ENCODE assay signal across 21 mouse cellular contexts in the genomic region with DNA sequence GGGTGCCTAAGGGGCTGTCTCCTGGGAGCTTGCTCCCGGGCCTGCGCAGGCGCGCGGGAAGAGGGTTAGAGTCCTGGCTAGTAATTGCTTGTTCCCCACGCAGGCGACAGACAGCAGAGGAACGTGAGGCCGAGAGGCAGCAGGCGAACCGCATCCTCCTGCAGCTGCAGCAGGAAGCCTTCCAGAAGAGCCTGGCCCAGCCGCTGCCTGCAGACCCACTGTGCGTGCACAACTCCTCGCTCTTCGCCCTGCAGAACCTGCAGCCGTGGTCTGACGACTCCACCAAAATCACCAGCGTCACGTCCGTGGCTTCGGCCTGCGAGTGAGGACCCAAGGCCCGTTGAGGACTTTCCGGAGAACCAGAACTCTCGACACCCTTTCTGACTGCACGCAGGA. TPM values are rescaled to one million over a fixed set of nuclear protein-coding genes. Genes with fewer than 3 reads are reported as not detected.
DNase-seq lines count a peak whose midpoint lies in the region; ATAC-seq and TF ChIP-seq lines count a peak whose summit lies in the region.
"Had no signal": no experiment of that assay in that cellular context is flagged by ENCODE, and none has a peak within 500 bp of the region (broad histone marks: within the 10 kb centered on the region; RNA-seq: fewer than 3 reads in every experiment).

No protein-coding gene starts in this region.

- H3K4me1 ChIP-seq in hindbrain, embryonic 12.5 days, result peaks cover 4% of the 10 kb centered on the region
- no peaks in the 10 kb centered on the region; the same call in 1 of the 2 replicates for H3K4me1 ChIP-seq in hindbrain, embryonic 14.5 days (replicated peaks; ENCODE audit: control insufficient read depth, insufficient read depth, low read length)
- peaks cover 7% of the 10 kb centered on the region for H3K4me1 ChIP-seq in stomach, embryonic 14.5 days (ENCODE audit: control insufficient read depth, insufficient read depth, low read length)
- no peaks in the 10 kb centered on the region; the same call in 1 of the 2 replicates for H3K4me1 ChIP-seq in stomach, postnatal 0 days (replicated peaks; ENCODE audit: control insufficient read depth, insufficient read depth)
- peaks cover 15% of the 10 kb centered on the region for H3K4me1 ChIP-seq in hindbrain, embryonic 13.5 days (replicated peaks)

- peaks cover 100% of the 10 kb centered on the region for H3K27me3 ChIP-seq in hindbrain, embryonic 12.5 days
- peaks cover 100% of the 10 kb centered on the region for H3K27me3 ChIP-seq in hindbrain, embryonic 14.5 days (ENCODE audit: control insufficient read depth, insufficient read depth, low read length)
- H3K27me3 ChIP-seq in stomach, embryonic 14.5 days (ENCODE audit: control insufficient read depth, insufficient read depth, low read length), result peaks cover 89% of the 10 kb centered on the region
- H3K27me3 ChIP-seq in stomach, postnatal 0 days (ENCODE audit: control insufficient read depth, insufficient read depth, low read length), result peaks cover 37% of the 10 kb centered on the region
- H3K27me3 ChIP-seq in hindbrain, embryonic 13.5 days, result peaks cover 98% of the 10 kb centered on the region

- no peak for TF ChIP-seq CTCF in stomach, postnatal 0 days (IDR thresholded peaks at IDR 0.05; ENCODE audit: low read depth)

- no peak for TF ChIP-seq EP300 in stomach, postnatal 0 days (optimal IDR thresholded peaks at IDR 0.05)

- ATAC-seq in hindbrain, embryonic 12.5 days (ENCODE audit: low FRiP score), result no peak
- ATAC-seq in hindbrain, embryonic 14.5 days (ENCODE audit: low FRiP score), result no peak
- no peak for ATAC-seq in stomach, embryonic 14.5 days (ENCODE audit: insufficient number of reproducible peaks, insufficient read depth, low FRiP score, low read depth)
- ATAC-seq in stomach, postnatal 0 days (ENCODE audit: low FRiP score, low TSS enrichment), result no peak
- ATAC-seq in hindbrain, embryonic 13.5 days (ENCODE audit: low FRiP score), result no peak
- ATAC-seq: forebrain, postnatal 0 days had no signal

- WGBS in hindbrain, embryonic 12.5 days, result 1% methylated on average over 26 of the region's 26 CpGs
- WGBS in hindbrain, embryonic 14.5 days, result 1% methylated on average over 26 of the region's 26 CpGs
- WGBS in stomach, embryonic 14.5 days, result 2% methylated on average over 26 of the region's 26 CpGs
- WGBS in stomach, postnatal 0 days, result 2% methylated on average over 26 of the region's 26 CpGs
- under 1% methylated on average over 26 of the region's 26 CpGs for WGBS in hindbrain, embryonic 13.5 days

- no peak overlapping the region for H3K9ac ChIP-seq in hindbrain, embryonic 12.5 days
- H3K9ac ChIP-seq in hindbrain, embryonic 14.5 days, result no peak overlapping the region
- H3K9ac ChIP-seq in stomach, embryonic 14.5 days (replicated peaks; ENCODE audit: low read depth, low read length), result no peak overlapping the region
- no peak overlapping the region for H3K9ac ChIP-seq in stomach, postnatal 0 days (ENCODE audit: low read length)
- no peak overlapping the region for H3K9ac ChIP-seq in hindbrain, embryonic 13.5 days
- H3K9ac ChIP-seq: forebrain, postnatal 0 days; liver, embryonic 13.5 days had no signal

- no peak overlapping the region; the same call in 1 of the 2 replicates for H3K4me2 ChIP-seq in hindbrain, embryonic 12.5 days (replicated peaks)
- H3K4me2 ChIP-seq in hindbrain, embryonic 14.5 days (replicated peaks), result no peak overlapping the region
- peak overlapping the region; percentile 15; the same call in 1 of the 2 replicates for H3K4me2 ChIP-seq in stomach, embryonic 14.5 days (replicated peaks; ENCODE audit: low read depth, low read length)
- no peak overlapping the region for H3K4me2 ChIP-seq in stomach, postnatal 0 days (replicated peaks; ENCODE audit: low read depth)
- H3K4me2 ChIP-seq in hindbrain, embryonic 13.5 days, result no peak overlapping the region
- H3K4me2 ChIP-seq: liver, embryonic 13.5 days had no signal

- H3K27ac ChIP-seq in hindbrain, embryonic 12.5 days, result no peak overlapping the region
- H3K27ac ChIP-seq in hindbrain, embryonic 14.5 days, result no peak overlapping the region
- H3K27ac ChIP-seq in stomach, embryonic 14.5 days (ENCODE audit: low read length), result no peak overlapping the region
- H3K27ac ChIP-seq in stomach, postnatal 0 days (replicated peaks), result no peak overlapping the region
- no peak overlapping the region for H3K27ac ChIP-seq in hindbrain, embryonic 13.5 days
- H3K27ac ChIP-seq: gastrocnemius, adult 2 months; liver, embryonic 13.5 days had no signal

- 0 out of 2 replicates have a peak overlapping the region, but pooled peaks have one; percentile 2 for H3K4me3 ChIP-seq in hindbrain, embryonic 12.5 days
- H3K4me3 ChIP-seq in hindbrain, embryonic 14.5 days (replicated peaks; ENCODE audit: low read length), result no peak overlapping the region
- peak overlapping the region; percentile 13; the same call in 1 of the 2 replicates for H3K4me3 ChIP-seq in stomach, embryonic 14.5 days (ENCODE audit: low read depth, low read length)
- H3K4me3 ChIP-seq in stomach, postnatal 0 days (ENCODE audit: low read depth, low read length), result no peak overlapping the region
- H3K4me3 ChIP-seq in hindbrain, embryonic 13.5 days, result 0 out of 2 replicates have a peak overlapping the region, but pooled peaks have one; percentile 7
- H3K4me3 ChIP-seq: gastrocnemius, adult 2 months; liver, embryonic 13.5 days had no signal

- no peak for DNase-seq in hindbrain, embryonic 14.5 days (ENCODE audit: low spot score)
- no peak for DNase-seq in stomach, postnatal 0 days (ENCODE audit: low spot score)
- no peak for DNase-seq in adrenal gland, adult (ENCODE audit: inconsistent age in 2 of 2, low spot score in 1 of 2)
- DNase-seq in adrenal gland, adult 18-20 months (ENCODE audit: low spot score in 2 of 2), result no peak
- DNase-seq: adrenal gland, adult 8-10 months; cerebellum, adult 11-12 months; cerebellum, postnatal 25 days; forebrain, postnatal 0 days; gastrocnemius, adult 2 months; kidney, adult 8-10 months; liver, embryonic 13.5 days; spleen, adult 18-20 months had no signal

- no peaks in the 10 kb centered on the region for H3K9me3 ChIP-seq in hindbrain, embryonic 12.5 days (replicated peaks)
- H3K9me3 ChIP-seq in hindbrain, embryonic 14.5 days (ENCODE audit: control insufficient read depth, low read length), result no peaks in the 10 kb centered on the region
- H3K9me3 ChIP-seq in stomach, embryonic 14.5 days (ENCODE audit: control insufficient read depth, low read depth, low read length), result no peaks in the 10 kb centered on the region
- H3K9me3 ChIP-seq in stomach, postnatal 0 days (ENCODE audit: control insufficient read depth, low read length), result no peaks in the 10 kb centered on the region
- H3K9me3 ChIP-seq in hindbrain, embryonic 13.5 days, result no peaks in the 10 kb centered on the region
- H3K9me3 ChIP-seq: liver, embryonic 13.5 days had no signal

- no peaks in the 10 kb centered on the region for H3K36me3 ChIP-seq in hindbrain, embryonic 12.5 days
- no peaks in the 10 kb centered on the region for H3K36me3 ChIP-seq in hindbrain, embryonic 14.5 days (replicated peaks; ENCODE audit: control insufficient read depth, insufficient read depth)
- H3K36me3 ChIP-seq in stomach, embryonic 14.5 days (ENCODE audit: control insufficient read depth, insufficient read depth, low read length), result no peaks in the 10 kb centered on the region
- no peaks in the 10 kb centered on the region for H3K36me3 ChIP-seq in stomach, postnatal 0 days (ENCODE audit: control insufficient read depth, insufficient read depth, low read length)
- no peaks in the 10 kb centered on the region for H3K36me3 ChIP-seq in hindbrain, embryonic 13.5 days
- H3K36me3 ChIP-seq: liver, embryonic 13.5 days had no signal

RNA-seq across cellular contexts. Expression of gene Tlx1, which starts 5.3 kb away (rescaled TPM):
- 6.5 and 12.4 TPM in 2 replicates for polyA plus RNA-seq in hindbrain, embryonic 12.5 days (2016; fragmentation: Nextera tagmentation; extraction: Ambion mirVana)
- polyA plus RNA-seq in hindbrain, embryonic 14.5 days (2014; fragmentation: Nextera tagmentation; extraction: Ambion mirVana), result 1.7 and 3.4 TPM in 2 replicates
- polyA plus RNA-seq in stomach, embryonic 14.5 days (2014; fragmentation: Nextera tagmentation; extraction: Ambion mirVana), result 0.12 and 0.86 TPM in 2 replicates
- polyA plus RNA-seq in stomach, postnatal 0 days (2015; fragmentation: Nextera tagmentation; extraction: Ambion mirVana), result not detected in 2 replicates
- 3.0 and 5.1 TPM in 2 replicates for polyA plus RNA-seq in hindbrain, embryonic 13.5 days (2015; fragmentation: Nextera tagmentation; extraction: Ambion mirVana)
- not detected for total RNA-seq in adrenal gland, adult 18-20 months (2021)
- total RNA-seq: adrenal gland, adult 8-10 months; forebrain, postnatal 0 days; gastrocnemius, adult 2 months; granulocyte monocyte progenitor cell, adult 5-6 weeks; layer of hippocampus, postnatal 14 days; left cerebral cortex, postnatal 25 days; MEL had no signal
- polyA plus RNA-seq: forebrain, postnatal 0 days; large intestine, adult 2 months; liver, embryonic 13.5 days; lung, embryonic 16.5 days had no signal

Comparison
In these comparisons a context has a peak if more than half of its experiments do, and no peak if none do; other contexts are left out.
1. H3K4me3 ChIP-seq: peak in hindbrain, embryonic 12.5 days (single experiment), stomach, embryonic 14.5 days (single experiment) and hindbrain, embryonic 13.5 days (single experiment); none in hindbrain, embryonic 14.5 days (single experiment) and stomach, postnatal 0 days (single experiment).